Mouse (Mus musculus) embryonic fibroblast, embryonic 13.5 days (primary cell): ENCODE measurements around the gene Xpnpep2.

Experiments used
- CTCF ChIP-seq: IDR thresholded peaks from 2 replicates; pipeline ENCODE4 v1.5.1; 2011; ENCODE audit warnings: mild to moderate bottlenecking, control low read depth, low read length, moderate library complexity, borderline replicate concordance; ENCODE audit not compliant: insufficient read depth
- POLR2A ChIP-seq: IDR thresholded peaks from 2 replicates; pipeline ENCODE4 v1.6.1; 2011; ENCODE audit warnings: low read depth, mild to moderate bottlenecking, control low read depth, low read length, moderate library complexity

DNA sequence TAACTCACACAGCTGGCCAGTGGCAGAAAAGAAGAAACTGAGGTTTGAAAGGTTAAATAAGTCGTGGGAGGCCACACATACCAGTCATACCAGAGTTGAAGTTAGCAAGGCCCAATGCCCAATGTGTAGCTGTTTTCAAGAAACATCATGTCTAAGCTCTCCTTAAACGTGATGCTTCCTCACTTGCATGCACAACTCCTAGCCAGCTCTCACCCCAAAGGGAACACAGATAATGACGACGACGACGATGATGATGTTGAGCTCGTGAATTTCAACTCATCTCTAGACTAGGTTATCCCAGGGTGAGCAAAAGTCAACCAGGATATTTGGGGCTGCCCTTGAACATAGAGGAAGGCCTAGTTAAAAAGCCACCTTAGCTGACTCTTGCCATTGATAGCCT, 43.6 kb downstream of the Xpnpep2 start:
- TF ChIP-seq CTCF (no peak), POLR2A (no peak)
